Mouse (Mus musculus) heart, postnatal 36 days (tissue): Measurements from ENCODE around the gene Olfr873. TPM values are rescaled to one million over a fixed set of nuclear protein-coding genes. Genes with fewer than 3 reads are reported as not detected.
"Not testable (repeated sequence)": the region's sequence is repeated elsewhere in the genome, so short reads cannot be mapped to it uniquely, and the experiment has no call there.

ENCODE experiments used
- DNase-seq, 2 experiments: peaks; one replicate each; pipeline ENCODE4 v3.0.0; 2021 to 2022
- intact Hi-C: fragments of 180-260 bp; cut with DNase I; formaldehyde crosslinking; loops from one replicate; pipeline ENCODE4 v1.15.1; 2025
- total RNA-seq, 2 experiments: library from RNA; stranded (reverse); gene quantifications; 2 replicates each; pipeline ENCODE4 v1.2.3; 2021

Olfr873 gene
- not detected for total RNA-seq

GRCm38 (mm10) chr9:20298232-20298631 lies at the start of gene Olfr873:
Gene Olfr873 (plus strand): TSS chr9:20298532.
- no peak for DNase-seq
- intact Hi-C loops: no loop called here

- intact Hi-C loops: no loop called here
- DNase-seq: no peak
These were observed 16.3 kb upstream of the Olfr873 start, which contains the start of gene Olfr39 for GRCm38 (mm10) chr9:20282051-20282450. Gene Olfr39 (plus strand): TSS chr9:20282351.

GRCm38 (mm10) chr9:20295562-20295961 lies 2.8 kb upstream of the Olfr873 start:
- intact Hi-C loops, DNase-seq: not testable (repeated sequence)

- intact Hi-C loops: no loop called here
- DNase-seq: no peak
These were observed 37.7 kb downstream of the Olfr873 start, which contains the start of gene Olfr18 for GRCm38 (mm10) chr9:20335994-20336393. Gene Olfr18 (minus strand): TSS chr9:20336094.

GRCm38 (mm10) chr9:20348501-20348900 lies 50.2 kb downstream of the Olfr873 start:
- intact Hi-C loops: no loop called here
- DNase-seq: no peak

Other genes starting within 250 kb of the Olfr873 start
- not detected for gene Olfr867, start 241.0 kb upstream of the Olfr873 start, total RNA-seq
- gene Olfr868, start 199.9 kb upstream of the Olfr873 start, total RNA-seq: not detected
- not detected for gene Olfr869, start 169.5 kb upstream of the Olfr873 start, total RNA-seq
- gene Olfr870, start 124.5 kb upstream of the Olfr873 start, total RNA-seq: not detected
- not detected for gene Olfr871, start 86.3 kb upstream of the Olfr873 start, total RNA-seq
- gene Olfr872, start 61.4 kb upstream of the Olfr873 start, total RNA-seq: not detected
- not detected for gene Olfr39, start 16.2 kb upstream of the Olfr873 start, total RNA-seq
- not detected for gene Olfr18, start 37.6 kb downstream of the Olfr873 start, total RNA-seq
- 10 to 100 TPM in 1 of 2 experiments, 1 to 10 TPM in 1; 9.5 to 11.7 TPM for gene Zfp560, start 86.6 kb downstream of the Olfr873 start, total RNA-seq
- gene Zfp26, start 161.6 kb downstream of the Olfr873 start, total RNA-seq: 10 to 100 TPM in 1 of 2 experiments, 1 to 10 TPM in 1; 8.2 to 11.0 TPM
- 10 to 100 TPM in 1 of 2 experiments, 1 to 10 TPM in 1; 9.7 to 10.2 TPM for gene Zfp426, start 194.2 kb downstream of the Olfr873 start, total RNA-seq
- gene Zfp266, start 222.9 kb downstream of the Olfr873 start, total RNA-seq: 10 to 100 TPM; 24.3 to 27.4 TPM